Comparison of ENCODE assay signal across 14 mouse cellular contexts in the genomic region with DNA sequence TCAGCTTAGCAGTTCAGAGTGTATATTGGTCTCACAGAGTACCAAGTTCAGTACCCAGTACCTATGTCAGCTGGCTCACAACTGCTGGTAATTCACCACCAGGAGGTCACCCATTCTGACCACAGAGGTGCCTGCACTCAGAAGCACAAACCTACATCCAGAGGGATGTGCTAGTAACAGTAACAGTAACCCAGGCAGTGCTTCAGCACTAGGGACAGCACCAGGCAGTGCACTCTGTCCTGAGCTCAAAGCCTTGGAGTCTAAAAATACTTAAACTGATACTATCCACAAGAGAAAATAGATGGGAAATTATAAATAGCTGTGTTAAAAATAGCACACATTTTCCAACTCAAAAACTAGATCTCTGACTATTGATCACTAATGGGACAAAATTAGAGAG.
DNase-seq lines count a peak whose midpoint lies in the region; ATAC-seq lines count a peak whose summit lies in the region.
"Had no signal": no experiment of that assay in that cellular context is flagged by ENCODE, and none has a peak within 500 bp of the region (broad histone marks: within the 10 kb centered on the region; RNA-seq: fewer than 3 reads in every experiment).

No protein-coding gene starts in this region.

- H3K27ac ChIP-seq in hindbrain, embryonic 10.5 days, result no peak overlapping the region
- no peak overlapping the region for H3K27ac ChIP-seq in hindbrain, embryonic 12.5 days
- H3K27ac ChIP-seq: gastrocnemius, adult 2 months; liver, embryonic 12.5 days; stomach, embryonic 15.5 days had no signal

- H3K27me3 ChIP-seq in hindbrain, embryonic 10.5 days (ENCODE audit: insufficient read depth, poor library complexity, severe bottlenecking), result no peaks in the 10 kb centered on the region
- no peaks in the 10 kb centered on the region for H3K27me3 ChIP-seq in hindbrain, embryonic 12.5 days
- H3K27me3 ChIP-seq: liver, embryonic 12.5 days; stomach, embryonic 15.5 days had no signal

- H3K4me1 ChIP-seq in hindbrain, embryonic 10.5 days (replicated peaks), result no peaks in the 10 kb centered on the region
- no peaks in the 10 kb centered on the region for H3K4me1 ChIP-seq in hindbrain, embryonic 12.5 days
- H3K4me1 ChIP-seq: liver, embryonic 12.5 days; stomach, embryonic 15.5 days had no signal

- no peak for ATAC-seq in hindbrain, embryonic 12.5 days (ENCODE audit: low FRiP score)
- ATAC-seq: liver, embryonic 12.5 days had no signal

- no peak overlapping the region for H3K4me2 ChIP-seq in hindbrain, embryonic 12.5 days (replicated peaks)
- H3K4me2 ChIP-seq: liver, embryonic 12.5 days; stomach, embryonic 15.5 days had no signal

- peak; percentile 3 for DNase-seq in hindbrain, embryonic 10.5 days (ENCODE audit: low spot score)
- DNase-seq in testis, postnatal 10 days (ENCODE audit: low spot score), result peak; percentile 42
- no peak for DNase-seq in testis, postnatal 14 days (ENCODE audit: low spot score)
- peak; percentile 14 for DNase-seq in embryo, embryonic 11.5 days (ENCODE audit: low read depth, low spot score)
- no peak for DNase-seq in left cerebral cortex, adult 9 months (ENCODE audit: low spot score in 2 of 2)
- DNase-seq in adrenal gland, adult (ENCODE audit: inconsistent age in 2 of 2, low spot score in 1 of 2), result no peak
- no peak for DNase-seq in urinary bladder, postnatal 4 days (ENCODE audit: low spot score in 2 of 2)
- DNase-seq: cerebellum, postnatal 25 days; gastrocnemius, adult 2 months; kidney, adult 8-10 months; lung, postnatal 14 days had no signal

- no peaks in the 10 kb centered on the region for H3K9me3 ChIP-seq in hindbrain, embryonic 10.5 days
- H3K9me3 ChIP-seq in hindbrain, embryonic 12.5 days (replicated peaks), result no peaks in the 10 kb centered on the region
- H3K9me3 ChIP-seq: liver, embryonic 12.5 days; stomach, embryonic 15.5 days had no signal

- no peak overlapping the region for H3K9ac ChIP-seq in hindbrain, embryonic 12.5 days
- H3K9ac ChIP-seq: liver, embryonic 12.5 days; stomach, embryonic 15.5 days had no signal

- H3K36me3 ChIP-seq in hindbrain, embryonic 10.5 days, result no peaks in the 10 kb centered on the region
- no peaks in the 10 kb centered on the region for H3K36me3 ChIP-seq in hindbrain, embryonic 12.5 days
- H3K36me3 ChIP-seq: liver, embryonic 12.5 days; stomach, embryonic 15.5 days had no signal

- no peak overlapping the region for H3K4me3 ChIP-seq in hindbrain, embryonic 10.5 days
- no peak overlapping the region for H3K4me3 ChIP-seq in hindbrain, embryonic 12.5 days
- H3K4me3 ChIP-seq: gastrocnemius, adult 2 months; liver, embryonic 12.5 days; stomach, embryonic 15.5 days had no signal

Comparison
In these comparisons a context has a peak if more than half of its experiments do, and no peak if none do; other contexts are left out.
1. DNase-seq: peak in hindbrain, embryonic 10.5 days (single experiment), testis, postnatal 10 days (single experiment) and embryo, embryonic 11.5 days (single experiment); none in testis, postnatal 14 days (single experiment), left cerebral cortex, adult 9 months (0 of 2), adrenal gland, adult (0 of 2) and urinary bladder, postnatal 4 days (0 of 2).